Mouse (Mus musculus) liver, embryonic 11.5 days (tissue): Measurements from ENCODE around the gene Pip4k2a. TPM values are rescaled to one million over a fixed set of nuclear protein-coding genes. Genes with fewer than 3 reads are reported as not detected.

Experiments
- ATAC-seq: fragments of 200-750 bp; cut with Nextera tagmentation; replicated peaks from 2 replicates; pipeline ENCODE4 v1.8.0; 2017; ENCODE audit warnings: moderate number of reproducible peaks, mild to moderate bottlenecking, moderate TSS enrichment, moderate library complexity; ENCODE audit not compliant: low FRiP score
- DNase-seq: peaks from one replicate; pipeline ENCODE4 v3.0.0-alpha.2; 2017; ENCODE audit warnings: low spot score
- H3K27ac ChIP-seq: fragments of 300-500 bp; sonication (generic); 2 replicates; pipeline ENCODE4 v1.5.1; 2014; ENCODE audit warnings: mild to moderate bottlenecking, low read depth, low read length, control low read depth
- H3K27me3 ChIP-seq: fragments of 300-500 bp; sonication (generic); replicated peaks from 2 replicates; pipeline ENCODE4 v1.6.1; 2014; ENCODE audit warnings: low read length, mixed read lengths; ENCODE audit not compliant: control insufficient read depth, insufficient read depth
- H3K36me3 ChIP-seq: fragments of 300-500 bp; sonication (generic); 2 replicates; pipeline ENCODE4 v1.6.1; 2014; ENCODE audit warnings: mild to moderate bottlenecking, low read length, moderate library complexity, mixed read lengths; ENCODE audit not compliant: control insufficient read depth, insufficient read depth
- H3K4me1 ChIP-seq: fragments of 300-500 bp; sonication (generic); replicated peaks from 2 replicates; pipeline ENCODE4 v1.6.1; 2014; ENCODE audit warnings: low read length, mixed read lengths; ENCODE audit not compliant: control insufficient read depth, insufficient read depth
- H3K4me2 ChIP-seq: fragments of 300-500 bp; sonication (generic); 2 replicates; pipeline ENCODE4 v1.6.1; 2014; ENCODE audit warnings: mild to moderate bottlenecking, control low read depth, moderate library complexity
- H3K4me3 ChIP-seq: fragments of 300-500 bp; sonication (generic); 2 replicates; pipeline ENCODE4 v1.5.1; 2014; ENCODE audit warnings: low read depth, low read length, control low read depth
- H3K9ac ChIP-seq: fragments of 300-500 bp; sonication (generic); 2 replicates; pipeline ENCODE4 v1.6.1; 2014; ENCODE audit warnings: low read depth, low read length, control low read depth
- H3K9me3 ChIP-seq: fragments of 300-500 bp; sonication (generic); 2 replicates; pipeline ENCODE4 v1.6.1; 2016; ENCODE audit warnings: low read length, inconsistent platforms, mixed read lengths; ENCODE audit not compliant: control insufficient read depth
- WGBS: fragments of 180-500 bp; shearing (Covaris S2); extraction: QIAGEN DNeasy Blood & Tissue Kit; methylation state at CpG from one replicate; pipeline ENCODE4 v1.1.7; 2014; 5-methylcytosine and 5-hydroxymethylcytosine counted together
- polyA plus RNA-seq: library from polyadenylated mRNA; unstranded; fragments of >200 nt; fragmentation: Nextera tagmentation; extraction: Ambion mirVana; gene quantifications from 2 replicates; pipeline ENCODE4 v1.2.1, GENCODE M21; 2014

The Pip4k2a gene
- polyA plus RNA-seq, 1 experiment from 2014 or later: 20.5 TPM

GRCm38 (mm10) chr2:18947669-18948459, 50.1 kb downstream of the Pip4k2a start:
- no peak overlapping the region for H3K9ac ChIP-seq
- DNase-seq (no peak), ATAC-seq (no peak)
- H3K4me2 ChIP-seq: no peak overlapping the region
- no peaks in the 10 kb centered on the region for H3K27me3 ChIP-seq
- H3K36me3 ChIP-seq: no peaks in the 10 kb centered on the region
- 66% methylated on average over 7 of the region's 7 CpGs for WGBS
- no peak overlapping the region for H3K27ac ChIP-seq
- no peaks in the 10 kb centered on the region; the same call in 1 of the 2 replicates for H3K9me3 ChIP-seq
- H3K4me1 ChIP-seq: peaks cover 55% of the 10 kb centered on the region
- no peak overlapping the region for H3K4me3 ChIP-seq

GRCm38 (mm10) chr2:18945438-18945837, 52.5 kb downstream of the Pip4k2a start:
- WGBS: 56% methylated on average over 1 of the region's 1 CpGs
- ATAC-seq (no peak), DNase-seq (no peak)
- no peaks in the 10 kb centered on the region; the same call in 1 of the 2 replicates for H3K9me3 ChIP-seq
- H3K27ac ChIP-seq: no peak overlapping the region
- H3K4me2 ChIP-seq: no peak overlapping the region
- H3K36me3 ChIP-seq: no peaks in the 10 kb centered on the region
- peaks cover 62% of the 10 kb centered on the region for H3K4me1 ChIP-seq
- H3K4me3 ChIP-seq: no peak overlapping the region
- no peak overlapping the region for H3K9ac ChIP-seq
- H3K27me3 ChIP-seq: no peaks in the 10 kb centered on the region

- Histone ChIP-seq H3K36me3 (no peaks in the 10 kb centered on the region), H3K27ac (peak overlapping the region; percentile 32; the same call in 1 of the 2 replicates), H3K4me1 (peaks cover 68% of the 10 kb centered on the region), H3K4me2 (no peak overlapping the region), H3K9ac (no peak overlapping the region), H3K27me3 (no peaks in the 10 kb centered on the region), H3K4me3 (no peak overlapping the region), H3K9me3 (no peaks in the 10 kb centered on the region; the same call in 1 of the 2 replicates)
- DNase-seq (no peak), ATAC-seq (no peak)
- WGBS: 84% methylated on average over 2 of the region's 2 CpGs
Measured at GRCm38 (mm10) chr2:18943930-18944329, 54.0 kb downstream of the Pip4k2a start.

DNA sequence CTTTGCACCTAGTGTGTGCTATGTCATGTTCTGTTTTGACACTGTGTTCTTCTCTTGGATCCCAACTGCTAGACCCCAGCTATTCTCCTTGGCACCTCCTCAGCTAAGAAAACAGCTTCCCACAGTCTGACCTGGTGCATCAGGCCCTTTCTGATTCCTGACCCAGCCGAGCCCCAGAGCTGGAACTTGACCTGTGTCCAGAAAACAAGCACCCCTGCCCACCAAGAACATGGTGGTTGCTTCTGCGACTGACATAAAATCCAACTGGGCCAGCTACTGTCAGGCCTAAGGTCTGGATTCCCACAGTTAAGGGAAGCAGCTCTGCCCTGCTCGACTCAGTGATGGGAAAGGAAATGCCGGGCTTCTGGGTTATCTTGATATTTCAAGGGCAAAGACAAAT, 54.6 kb downstream of the Pip4k2a start:
- no peak for ATAC-seq
- Histone ChIP-seq H3K4me1 (peaks cover 70% of the 10 kb centered on the region), H3K27me3 (no peaks in the 10 kb centered on the region), H3K9me3 (no peaks in the 10 kb centered on the region; the same call in 1 of the 2 replicates), H3K4me2 (no peak overlapping the region), H3K36me3 (no peaks in the 10 kb centered on the region), H3K9ac (0 out of 2 replicates have a peak overlapping the region, but pooled peaks have one; percentile 12), H3K4me3 (no peak overlapping the region), H3K27ac (peak overlapping the region; percentile 32; the same call in 1 of the 2 replicates)
- 45% methylated on average over 4 of the region's 4 CpGs for WGBS
- DNase-seq: no peak

DNA sequence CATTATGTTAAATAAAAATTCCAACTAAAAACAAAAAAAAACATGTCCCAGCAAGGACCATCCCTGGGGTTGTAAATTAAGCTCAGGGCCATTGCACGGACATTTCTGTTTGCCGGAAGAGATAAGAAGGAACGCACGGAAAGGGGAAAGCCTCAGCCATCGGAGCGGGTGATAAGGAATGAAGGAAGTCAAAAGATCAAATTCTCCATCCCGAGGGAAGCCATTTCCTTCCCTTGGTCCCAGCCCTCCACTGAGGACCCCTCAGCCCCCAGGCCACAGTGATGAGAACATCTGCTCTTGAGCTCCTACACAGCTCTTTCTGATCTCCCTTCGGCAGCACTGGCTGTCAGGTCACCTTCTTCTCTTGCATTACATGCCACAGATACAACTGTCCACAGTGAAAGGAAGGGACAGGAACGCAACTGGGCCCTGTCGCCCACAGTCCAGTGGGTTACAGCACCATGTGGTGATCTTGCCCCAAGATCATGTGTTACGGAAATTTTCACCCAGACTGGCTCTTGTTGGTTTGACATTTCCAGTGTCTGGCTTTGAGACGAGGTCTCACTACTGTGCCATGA, 57.1 kb downstream of the Pip4k2a start:
- ATAC-seq (no peak), DNase-seq (no peak)
- Histone ChIP-seq H3K9ac (0 out of 2 replicates have a peak overlapping the region, but pooled peaks have one; percentile 17), H3K4me1 (peaks cover 83% of the 10 kb centered on the region), H3K27me3 (no peaks in the 10 kb centered on the region), H3K4me2 (peak overlapping the region; percentile 61), H3K27ac (peak overlapping the region; percentile 54; the same call in 1 of the 2 replicates), H3K9me3 (no peaks in the 10 kb centered on the region; the same call in 1 of the 2 replicates), H3K4me3 (no peak overlapping the region), H3K36me3 (no peaks in the 10 kb centered on the region)
- 23% methylated on average over 12 of the region's 12 CpGs for WGBS

DNA sequence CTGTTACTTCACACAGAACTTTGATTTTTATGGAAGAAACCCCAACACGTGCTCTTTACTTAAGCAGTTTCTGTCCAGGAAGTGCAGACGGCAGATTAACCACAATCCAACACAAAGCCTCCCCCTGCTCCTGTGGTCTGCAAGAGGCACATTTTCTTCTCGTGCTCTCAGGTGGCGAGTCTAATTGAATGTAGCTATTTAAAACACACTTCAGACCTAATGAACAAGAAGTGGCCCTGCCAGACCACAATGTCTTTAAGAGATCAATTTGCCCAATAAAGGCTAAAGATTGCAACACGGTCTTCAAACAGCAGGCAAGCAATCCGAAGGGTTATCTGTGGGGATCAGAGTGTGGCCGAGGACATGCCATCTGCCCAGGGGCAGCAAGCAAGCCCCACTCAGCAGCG, 59.0 kb downstream of the Pip4k2a start:
- Histone ChIP-seq H3K4me3 (no peak overlapping the region), H3K4me1 (peaks cover 95% of the 10 kb centered on the region), H3K27ac (0 out of 2 replicates have a peak overlapping the region, but pooled peaks have one; percentile 2), H3K9ac (no peak overlapping the region), H3K27me3 (no peaks in the 10 kb centered on the region), H3K4me2 (peak overlapping the region; percentile 23), H3K9me3 (no peaks in the 10 kb centered on the region), H3K36me3 (no peaks in the 10 kb centered on the region)
- WGBS: 15% methylated on average over 8 of the region's 8 CpGs
- ATAC-seq: no peak
- no peak for DNase-seq

DNA sequence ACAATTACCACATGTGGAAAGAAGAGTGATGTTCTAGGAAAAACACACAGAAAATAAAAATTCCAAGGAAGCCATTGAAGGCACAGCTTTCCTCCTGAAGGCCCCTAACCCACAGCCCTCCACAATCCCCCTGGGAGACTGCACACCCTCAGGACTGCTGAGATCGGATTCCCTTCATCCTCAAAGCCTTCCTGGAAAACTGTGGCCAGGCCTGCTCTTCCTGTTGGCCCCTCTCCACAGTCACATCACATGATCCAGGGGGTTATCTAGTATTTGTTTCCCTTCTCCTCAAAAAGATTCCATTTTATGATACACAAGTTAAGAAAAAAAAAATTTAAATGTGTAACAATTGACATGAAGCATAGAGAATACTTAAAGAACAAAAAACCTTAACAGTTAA, 59.7 kb downstream of the Pip4k2a start:
- Histone ChIP-seq H3K9ac (no peak overlapping the region), H3K27me3 (no peaks in the 10 kb centered on the region), H3K36me3 (no peaks in the 10 kb centered on the region), H3K27ac (peak overlapping the region; percentile 2; the same call in 1 of the 2 replicates), H3K4me3 (no peak overlapping the region), H3K9me3 (no peaks in the 10 kb centered on the region), H3K4me2 (no peak overlapping the region), H3K4me1 (peaks cover 94% of the 10 kb centered on the region)
- WGBS: 53% methylated on average over 1 of the region's 1 CpGs
- ATAC-seq (no peak), DNase-seq (no peak)

- ATAC-seq: peak; percentile 59
- 23% methylated on average over 2 of the region's 2 CpGs for WGBS
- peak overlapping the region; percentile 0; the same call in 1 of the 2 replicates for H3K4me2 ChIP-seq
Measured at GRCm38 (mm10) chr2:18937611-18938010, 60.3 kb downstream of the Pip4k2a start.

More at GRCm38 (mm10) chr2:18937611-18938010, 60.3 kb downstream of the Pip4k2a start:
- no peak for DNase-seq
- Histone ChIP-seq H3K9ac (no peak overlapping the region), H3K27me3 (no peaks in the 10 kb centered on the region), H3K36me3 (no peaks in the 10 kb centered on the region), H3K27ac (peak overlapping the region; percentile 2; the same call in 1 of the 2 replicates), H3K9me3 (no peaks in the 10 kb centered on the region), H3K4me3 (no peak overlapping the region), H3K4me1 (peaks cover 88% of the 10 kb centered on the region)
